Mouse (Mus musculus) liver, adult 2 months (tissue): ENCODE results near the gene Dyrk3. TPM values are rescaled to one million over a fixed set of nuclear protein-coding genes. Genes with fewer than 3 reads are reported as not detected.

Experiments used
- DNase-seq: peaks from one replicate; pipeline ENCODE4 v3.0.0-alpha.2; 2011; ENCODE audit warnings: low read depth, low spot score; ENCODE audit errors: extremely low read depth
- H3K27ac ChIP-seq: fragments of 200-500 bp; replicated peaks from 2 replicates; pipeline ENCODE4 v1.5.1; 2012; ENCODE audit warnings: low read depth, mild to moderate bottlenecking, control low read depth, inconsistent platforms, low read length; ENCODE audit not compliant: insufficient read depth
- H3K27me3 ChIP-seq: fragments of 200-500 bp; 2 replicates; pipeline ENCODE4 v1.6.1; 2012; ENCODE audit warnings: mild to moderate bottlenecking, moderate library complexity, low read length, inconsistent platforms; ENCODE audit not compliant: control insufficient read depth, insufficient read depth
- H3K36me3 ChIP-seq: fragments of 200-500 bp; 2 replicates; pipeline ENCODE4 v1.6.1; 2012; ENCODE audit warnings: low read length, inconsistent platforms; ENCODE audit not compliant: control insufficient read depth, insufficient read depth
- H3K4me1 ChIP-seq: fragments of 200-500 bp; 2 replicates; pipeline ENCODE4 v1.6.1; 2011; ENCODE audit warnings: low read length; ENCODE audit not compliant: control insufficient read depth, insufficient read depth
- H3K4me3 ChIP-seq: fragments of 200-500 bp; 2 replicates; pipeline ENCODE4 v1.5.1; 2011; ENCODE audit warnings: low read depth, mild to moderate bottlenecking, control low read depth, low read length, moderate library complexity; ENCODE audit not compliant: insufficient read depth
- H3K79me2 ChIP-seq: fragments of 200-500 bp; 2 replicates; pipeline ENCODE4 v1.6.1; 2012; ENCODE audit warnings: inconsistent platforms, mild to moderate bottlenecking, low read length, moderate library complexity; ENCODE audit not compliant: control insufficient read depth, insufficient read depth
- H3K9ac ChIP-seq: fragments of 200-500 bp; 2 replicates; pipeline ENCODE4 v1.6.1; 2012; ENCODE audit warnings: low read depth, mild to moderate bottlenecking, control low read depth, inconsistent platforms, low read length
- CTCF ChIP-seq: fragments of 200-500 bp; IDR thresholded peaks from 2 replicates; pipeline ENCODE4 v1.5.1; 2011; ENCODE audit warnings: low read depth, low read length, control low read depth
- POLR2A ChIP-seq: fragments of 200-500 bp; IDR thresholded peaks from 2 replicates; pipeline ENCODE4 v1.6.1; 2011; ENCODE audit warnings: low read length, control low read depth; ENCODE audit not compliant: insufficient read depth; ENCODE audit errors: extremely low read depth
- WGBS: fragments of 180-500 bp; shearing (Covaris S2); methylation state at CpG from one replicate; pipeline ENCODE4 v1.1.7; 2018; 5-methylcytosine and 5-hydroxymethylcytosine counted together
- polyA plus RNA-seq: library from polyadenylated mRNA; depleted of rRNA; stranded (reverse); fragments of >200 nt; gene quantifications from 2 replicates; pipeline ENCODE4 v1.2.3, GENCODE M21; 2012
- total RNA-seq: library from RNA; depleted of rRNA; stranded (reverse); fragments of >200 nt; gene quantifications from 2 replicates; pipeline ENCODE4 v1.2.3, GENCODE M21; 2014

Gene Dyrk3
- total and polyA plus RNA-seq, 2 experiments: 0.50 to 1.3 TPM

- peaks cover 9% of the 10 kb centered on the region for H3K79me2 ChIP-seq
- 83% methylated on average over 1 of the region's 1 CpGs for WGBS
Measured at GRCm38 (mm10) chr1:131100808-131101207, 37.3 kb downstream of the Dyrk3 start.

DNA sequence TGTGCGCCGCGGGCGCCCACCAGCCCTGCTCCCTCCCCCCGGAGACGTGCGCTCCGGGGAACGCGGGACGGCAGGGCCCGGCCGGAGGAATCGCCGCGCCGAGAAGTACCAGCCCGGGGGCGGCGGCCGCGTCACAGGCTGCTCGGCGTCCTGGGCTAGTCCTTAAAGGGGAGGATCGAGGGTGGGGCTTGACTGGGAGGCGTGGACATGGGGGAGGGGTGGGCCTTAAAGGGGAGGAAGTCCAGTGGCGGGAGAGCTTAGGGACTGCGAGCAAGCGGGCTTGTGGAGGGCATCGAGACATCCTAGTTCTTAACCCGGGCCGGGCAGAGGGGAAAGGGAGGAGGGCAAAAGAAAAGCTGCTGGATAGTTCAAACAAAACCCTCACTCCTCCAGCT, 40.4 kb downstream of the Dyrk3 start, which contains the start of gene Mapkapk2:
Mapkapk2 (minus strand) TSS at position 127 of the 395 bp plus-strand sequence.
- Histone ChIP-seq H3K79me2 (peaks cover 34% of the 10 kb centered on the region), H3K4me3 (peak within 1 kb of the TSS; percentile 98), H3K27ac (peak within 1 kb of the TSS; percentile 81), H3K27me3 (no peaks in the 10 kb centered on the region), H3K9ac (peak within 1 kb of the TSS; percentile 85), H3K4me1 (peaks cover 26% of the 10 kb centered on the region), H3K36me3 (no peaks in the 10 kb centered on the region)
- peak; percentile 85 for DNase-seq
- under 1% methylated on average over 26 of the region's 32 CpGs for WGBS
- TF ChIP-seq POLR2A (peak; percentile 97), CTCF (no peak)

More at GRCm38 (mm10) chr1:131100808-131101207, 37.3 kb downstream of the Dyrk3 start:
- peaks cover 2% of the 10 kb centered on the region; the same call in 1 of the 2 replicates for H3K4me1 ChIP-seq
- H3K27ac ChIP-seq: no peak overlapping the region
- H3K36me3 ChIP-seq: no peaks in the 10 kb centered on the region
- no peak overlapping the region for H3K4me3 ChIP-seq
- DNase-seq: no peak
- TF ChIP-seq POLR2A (no peak), CTCF (no peak)
- H3K27me3 ChIP-seq: no peaks in the 10 kb centered on the region
- H3K9ac ChIP-seq: no peak overlapping the region

- Histone ChIP-seq H3K9ac (peak overlapping the region; percentile 85), H3K27me3 (no peaks in the 10 kb centered on the region), H3K4me3 (peak overlapping the region; percentile 98), H3K27ac (peak overlapping the region; percentile 81), H3K4me1 (peaks cover 32% of the 10 kb centered on the region), H3K36me3 (no peaks in the 10 kb centered on the region), H3K79me2 (peaks cover 40% of the 10 kb centered on the region)
- WGBS: under 1% methylated on average over 84 of the region's 98 CpGs
- TF ChIP-seq CTCF (no peak), POLR2A (no peak)
- no peak for DNase-seq
Measured at GRCm38 (mm10) chr1:131096803-131097699, 41.1 kb downstream of the Dyrk3 start.

- no peak for TF ChIP-seq CTCF
- TF ChIP-seq POLR2A: no peak
- H3K9ac ChIP-seq: peak overlapping the region; percentile 85
- no peaks in the 10 kb centered on the region for H3K36me3 ChIP-seq
- H3K27ac ChIP-seq: peak overlapping the region; percentile 81
- no peaks in the 10 kb centered on the region for H3K27me3 ChIP-seq
- H3K79me2 ChIP-seq: peaks cover 42% of the 10 kb centered on the region
- peak; percentile 68 for DNase-seq
- H3K4me1 ChIP-seq: peaks cover 39% of the 10 kb centered on the region
- peak overlapping the region; percentile 98 for H3K4me3 ChIP-seq
- 3% methylated on average over 9 of the region's 9 CpGs for WGBS
Measured at GRCm38 (mm10) chr1:131096132-131096695, 41.9 kb downstream of the Dyrk3 start.

DNA sequence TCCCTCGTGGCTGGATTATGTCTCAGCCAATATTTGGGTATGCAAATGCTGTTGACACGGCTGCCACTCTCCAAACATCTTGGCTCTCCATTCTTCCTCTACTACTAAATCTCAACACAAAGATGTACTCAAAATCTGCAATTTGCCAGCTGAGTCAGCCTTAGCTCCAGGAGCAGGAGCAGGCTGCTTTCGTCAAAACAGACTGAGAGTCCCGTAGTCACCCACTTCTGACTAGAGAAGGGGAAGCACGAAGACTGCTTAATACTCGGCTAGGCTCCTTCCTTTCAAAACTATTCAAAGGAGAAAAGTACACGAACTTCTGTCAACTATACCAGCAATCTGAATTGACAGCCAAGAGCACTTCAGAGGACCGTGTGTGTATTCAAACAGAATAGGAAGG, 42.6 kb downstream of the Dyrk3 start:
- 6% methylated on average over 8 of the region's 8 CpGs for WGBS
- peak overlapping the region; percentile 81 for H3K27ac ChIP-seq
- no peaks in the 10 kb centered on the region for H3K36me3 ChIP-seq
- H3K27me3 ChIP-seq: no peaks in the 10 kb centered on the region
- peak; percentile 59 for DNase-seq
- H3K4me1 ChIP-seq: peaks cover 46% of the 10 kb centered on the region
- H3K4me3 ChIP-seq: no peak overlapping the region; the same call in 1 of the 2 replicates
- no peak for TF ChIP-seq CTCF
- no peak for TF ChIP-seq POLR2A
- peak overlapping the region; percentile 85; the same call in 1 of the 2 replicates for H3K9ac ChIP-seq
- H3K79me2 ChIP-seq: peaks cover 42% of the 10 kb centered on the region

- DNase-seq: peak; percentile 91
- Histone ChIP-seq H3K36me3 (no peaks in the 10 kb centered on the region), H3K4me1 (peaks cover 61% of the 10 kb centered on the region)
Measured at GRCm38 (mm10) chr1:131093889-131094288, 44.3 kb downstream of the Dyrk3 start.

More at GRCm38 (mm10) chr1:131093889-131094288, 44.3 kb downstream of the Dyrk3 start:
- 23% methylated on average over 8 of the region's 8 CpGs for WGBS
- peak overlapping the region; percentile 47 for H3K9ac ChIP-seq
- H3K4me3 ChIP-seq: no peak overlapping the region
- H3K27ac ChIP-seq: peak overlapping the region; percentile 80
- peaks cover 50% of the 10 kb centered on the region for H3K79me2 ChIP-seq
- H3K27me3 ChIP-seq: no peaks in the 10 kb centered on the region
- TF ChIP-seq CTCF (no peak), POLR2A (no peak)
